Mouse (Mus musculus): ENCODE data around the gene Dbp. TPM values are rescaled to one million over a fixed set of nuclear protein-coding genes. Genes with fewer than 3 reads are reported as not detected.

The Dbp gene
- polyA plus RNA-seq, 1 experiment from 2014 or later: 2.1 TPM

DNA sequence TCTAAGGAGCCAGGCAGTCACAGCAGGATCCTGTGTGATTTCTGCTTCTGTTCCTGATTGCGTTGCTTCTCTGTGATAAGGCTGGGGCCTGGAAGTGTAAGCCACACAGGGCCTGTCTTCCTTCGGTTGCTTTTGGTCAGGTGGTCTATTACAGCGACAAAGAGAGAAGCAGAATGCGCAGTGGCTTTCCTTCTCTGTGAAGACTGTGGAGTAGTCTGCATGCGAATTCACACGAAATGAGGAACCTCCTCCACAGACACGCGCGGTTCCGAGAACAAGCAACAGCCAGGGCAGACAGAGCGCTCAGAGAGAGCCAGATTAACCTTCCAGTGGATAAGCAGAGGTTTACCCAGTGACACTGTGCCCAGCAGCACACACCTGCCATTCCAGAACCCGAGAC lies 36.4 kb downstream of the Dbp start:
- peak overlapping the region; percentile 55; the same call in 1 of the 2 replicates for H3K4me2 ChIP-seq
- DNase-seq (no peak), ATAC-seq (ENCODE audit: insufficient read depth) (no peak)
- H3K9ac ChIP-seq: no peak overlapping the region
- peak overlapping the region; percentile 28; the same call in 1 of the 2 replicates for H3K4me3 ChIP-seq (ENCODE audit: low read depth, low read length)
- WGBS: 82% methylated on average over 12 of the region's 12 CpGs
- H3K27ac ChIP-seq (ENCODE audit: low read depth): no peak overlapping the region
- no peaks in the 10 kb centered on the region for H3K4me1 ChIP-seq (ENCODE audit: insufficient read depth)
- no peaks in the 10 kb centered on the region for H3K27me3 ChIP-seq (ENCODE audit: insufficient read depth, low read length)
- TF ChIP-seq CTCF (IDR thresholded peaks at IDR 0.05; ENCODE audit: low read depth): no peak
- H3K9me3 ChIP-seq (ENCODE audit: low read depth, low read length): no peaks in the 10 kb centered on the region
- H3K36me3 ChIP-seq (ENCODE audit: insufficient read depth): no peaks in the 10 kb centered on the region

DNA sequence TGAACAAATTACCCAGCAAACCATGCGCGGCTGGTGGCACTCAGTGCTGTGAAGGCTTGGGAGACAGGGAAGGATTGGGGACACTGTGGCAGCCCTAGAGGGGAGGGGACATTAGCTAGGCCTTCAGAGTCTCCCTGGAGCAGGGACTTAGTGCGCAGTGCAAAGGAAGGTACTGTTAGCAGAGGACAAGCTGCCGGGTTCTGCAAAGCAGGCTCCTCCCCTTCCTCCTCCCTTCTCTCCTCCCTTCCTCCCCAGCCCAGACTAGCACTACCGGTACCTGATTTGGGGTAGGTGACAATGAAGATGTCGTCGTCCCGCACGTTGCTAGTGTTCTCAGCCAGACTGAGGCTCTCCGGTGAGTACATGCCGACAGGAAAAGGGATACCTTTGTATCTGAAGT lies 36.9 kb downstream of the Dbp start:
- Histone ChIP-seq H3K36me3 (ENCODE audit: insufficient read depth) (no peaks in the 10 kb centered on the region), H3K27me3 (ENCODE audit: insufficient read depth, low read length) (no peaks in the 10 kb centered on the region), H3K9me3 (ENCODE audit: low read depth, low read length) (no peaks in the 10 kb centered on the region), H3K4me3 (ENCODE audit: low read depth, low read length) (peak overlapping the region; percentile 28), H3K9ac (0 out of 2 replicates have a peak overlapping the region, but pooled peaks have one; percentile 14), H3K27ac (ENCODE audit: low read depth) (no peak overlapping the region), H3K4me1 (ENCODE audit: insufficient read depth) (no peaks in the 10 kb centered on the region), H3K4me2 (peak overlapping the region; percentile 55)
- DNase-seq: no peak
- no peak for TF ChIP-seq CTCF (IDR thresholded peaks at IDR 0.05; ENCODE audit: low read depth)
- 32% methylated on average over 11 of the region's 11 CpGs for WGBS
- no peak for ATAC-seq (ENCODE audit: insufficient read depth)

DNA sequence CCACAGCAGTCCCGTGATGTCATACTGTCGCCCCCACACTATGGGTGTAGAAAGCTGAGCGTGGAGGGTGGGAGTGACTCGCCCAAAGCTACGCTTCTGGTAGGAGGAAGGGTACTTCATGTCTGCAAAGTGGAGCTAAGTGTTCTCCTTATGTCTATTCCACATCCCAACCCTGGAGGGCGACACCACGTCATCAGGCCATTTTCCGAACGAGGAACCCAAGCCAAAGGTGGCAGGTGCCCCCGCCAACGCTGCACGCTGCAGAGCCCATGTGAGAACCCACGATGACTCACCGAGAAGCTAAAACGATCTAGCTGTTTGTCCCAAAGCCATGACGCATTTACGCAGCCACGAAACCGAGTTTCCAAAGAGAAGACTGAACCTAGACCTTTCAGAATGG lies 37.5 kb downstream of the Dbp start:
- ATAC-seq (ENCODE audit: insufficient read depth) (no peak), DNase-seq (no peak)
- H3K27ac ChIP-seq (ENCODE audit: low read depth): no peak overlapping the region
- WGBS: 29% methylated on average over 19 of the region's 19 CpGs
- TF ChIP-seq CTCF (IDR thresholded peaks at IDR 0.05; ENCODE audit: low read depth): peak; percentile 49
- H3K4me2 ChIP-seq: peak overlapping the region; percentile 55
- no peaks in the 10 kb centered on the region for H3K36me3 ChIP-seq (ENCODE audit: insufficient read depth)
- H3K4me3 ChIP-seq (ENCODE audit: low read depth, low read length): peak overlapping the region; percentile 28
- no peaks in the 10 kb centered on the region for H3K4me1 ChIP-seq (ENCODE audit: insufficient read depth)
- no peak overlapping the region for H3K9ac ChIP-seq
- H3K9me3 ChIP-seq (ENCODE audit: low read depth, low read length): no peaks in the 10 kb centered on the region
- no peaks in the 10 kb centered on the region for H3K27me3 ChIP-seq (ENCODE audit: insufficient read depth, low read length)

DNA sequence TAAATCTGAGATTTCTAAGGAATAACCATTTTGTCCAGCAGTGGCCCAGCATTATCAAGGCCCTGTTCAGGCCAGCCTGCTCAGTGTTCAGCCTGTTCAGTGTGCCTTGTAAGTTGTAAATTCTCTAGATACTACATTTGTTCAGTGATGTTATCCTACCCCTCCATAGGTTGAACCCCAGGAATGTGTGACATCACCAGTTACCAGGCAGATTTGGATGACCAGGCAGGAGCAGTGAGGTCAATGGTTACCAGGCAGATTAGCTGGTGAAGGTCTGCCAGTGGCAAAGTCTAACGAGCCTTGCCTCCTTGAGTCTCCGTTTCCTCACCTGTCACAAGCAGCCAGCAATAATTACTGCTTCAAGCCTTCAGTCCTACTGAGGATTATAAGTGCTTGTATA lies 39.5 kb downstream of the Dbp start:
- Histone ChIP-seq H3K9me3 (ENCODE audit: low read depth, low read length) (no peaks in the 10 kb centered on the region), H3K27ac (ENCODE audit: low read depth) (no peak overlapping the region), H3K4me2 (no peak overlapping the region), H3K9ac (no peak overlapping the region), H3K4me1 (ENCODE audit: insufficient read depth) (no peaks in the 10 kb centered on the region), H3K27me3 (ENCODE audit: insufficient read depth, low read length) (no peaks in the 10 kb centered on the region), H3K36me3 (ENCODE audit: insufficient read depth) (no peaks in the 10 kb centered on the region), H3K4me3 (ENCODE audit: low read depth, low read length) (no peak overlapping the region)
- TF ChIP-seq CTCF (IDR thresholded peaks at IDR 0.05; ENCODE audit: low read depth): no peak
- 33% methylated on average over 2 of the region's 2 CpGs for WGBS
- peak; percentile 85 for DNase-seq
- peak; percentile 26; the same call in 1 of the 2 replicates for ATAC-seq (ENCODE audit: insufficient read depth)

DNA sequence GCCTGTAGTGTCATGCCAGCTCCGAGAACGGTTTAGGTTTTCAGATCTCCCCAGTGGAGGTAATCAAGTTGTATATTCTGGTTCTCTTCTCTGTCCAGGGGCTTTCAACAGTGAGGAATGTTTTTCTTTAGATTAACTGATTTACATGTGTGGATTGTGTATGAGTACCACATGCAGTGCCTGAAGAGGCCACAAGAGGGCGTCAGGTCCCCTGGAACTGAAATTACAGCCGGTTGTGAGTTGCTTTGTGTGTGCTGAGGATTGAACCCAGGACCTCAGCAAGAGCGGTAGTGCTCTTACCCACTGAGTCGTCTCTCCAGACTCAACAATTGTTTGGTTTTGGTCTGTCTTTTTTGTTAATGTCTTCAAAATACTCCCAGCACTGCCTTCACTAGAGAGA lies 41.6 kb downstream of the Dbp start:
- WGBS: 63% methylated on average over 6 of the region's 6 CpGs
- no peak for DNase-seq
- peak; percentile 68 for TF ChIP-seq CTCF (IDR thresholded peaks at IDR 0.05; ENCODE audit: low read depth)

DNA sequence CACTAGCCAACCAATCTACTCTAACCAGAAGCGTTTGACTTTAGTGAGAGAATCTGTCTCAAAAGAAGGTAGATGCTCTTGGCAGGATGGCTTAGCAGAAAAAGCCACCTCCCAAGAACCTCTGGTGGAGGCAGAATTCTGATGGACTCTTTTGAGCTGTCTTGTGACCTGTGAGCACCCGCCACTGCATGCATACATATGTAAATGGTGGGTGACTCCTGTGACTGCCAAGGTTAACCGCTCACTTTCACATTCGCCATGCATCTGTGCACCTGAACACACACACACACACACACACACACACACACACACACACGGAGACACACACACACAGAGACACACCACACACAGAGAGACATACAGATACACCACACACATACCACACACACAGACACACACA lies 42.6 kb downstream of the Dbp start:
- DNase-seq (no peak), ATAC-seq (ENCODE audit: insufficient read depth) (no peak)
- Histone ChIP-seq H3K4me2 (no peak overlapping the region), H3K27me3 (ENCODE audit: insufficient read depth, low read length) (no peaks in the 10 kb centered on the region), H3K9me3 (ENCODE audit: low read depth, low read length) (no peaks in the 10 kb centered on the region), H3K27ac (ENCODE audit: low read depth) (no peak overlapping the region), H3K4me3 (ENCODE audit: low read depth, low read length) (no peak overlapping the region), H3K4me1 (ENCODE audit: insufficient read depth) (no peaks in the 10 kb centered on the region), H3K36me3 (ENCODE audit: insufficient read depth) (no peaks in the 10 kb centered on the region), H3K9ac (no peak overlapping the region)
- no peak for TF ChIP-seq CTCF (IDR thresholded peaks at IDR 0.05; ENCODE audit: low read depth)
- WGBS: 92% methylated on average over 5 of the region's 5 CpGs

More for the DNA sequence above, 41.6 kb downstream of the Dbp start:
- H3K36me3 ChIP-seq (ENCODE audit: insufficient read depth): no peaks in the 10 kb centered on the region
- H3K27ac ChIP-seq (ENCODE audit: low read depth): no peak overlapping the region
- no peaks in the 10 kb centered on the region for H3K27me3 ChIP-seq (ENCODE audit: insufficient read depth, low read length)
- no peak for ATAC-seq (ENCODE audit: insufficient read depth)
- no peak overlapping the region for H3K4me2 ChIP-seq
- H3K4me1 ChIP-seq (ENCODE audit: insufficient read depth): no peaks in the 10 kb centered on the region
- no peaks in the 10 kb centered on the region for H3K9me3 ChIP-seq (ENCODE audit: low read depth, low read length)
- no peak overlapping the region for H3K4me3 ChIP-seq (ENCODE audit: low read depth, low read length)
- no peak overlapping the region for H3K9ac ChIP-seq

DNA sequence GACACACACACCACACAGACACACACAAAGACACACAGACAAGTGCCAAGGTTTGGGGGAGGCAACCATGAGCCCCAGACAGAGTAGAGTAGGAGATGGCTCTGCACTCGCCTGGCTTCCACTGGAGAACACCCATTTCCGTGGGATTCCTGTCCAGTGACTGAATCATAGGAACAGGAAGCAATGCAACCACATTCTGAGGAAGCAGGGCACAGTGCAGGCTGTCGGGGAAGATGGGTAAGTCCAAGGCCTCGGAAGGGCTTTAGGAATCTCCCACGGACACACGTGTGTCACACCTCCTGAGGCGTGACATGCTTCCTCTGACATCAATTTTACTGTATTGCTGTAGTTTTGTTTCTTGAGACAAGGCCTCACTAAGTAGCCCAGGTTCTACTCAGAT lies 43.2 kb downstream of the Dbp start:
- ATAC-seq (ENCODE audit: insufficient read depth): no peak
- no peak overlapping the region for H3K27ac ChIP-seq (ENCODE audit: low read depth)
- H3K36me3 ChIP-seq (ENCODE audit: insufficient read depth): no peaks in the 10 kb centered on the region
- no peak for TF ChIP-seq CTCF (IDR thresholded peaks at IDR 0.05; ENCODE audit: low read depth)
- DNase-seq: no peak
- H3K9ac ChIP-seq: no peak overlapping the region
- H3K4me1 ChIP-seq (ENCODE audit: insufficient read depth): no peaks in the 10 kb centered on the region
- H3K27me3 ChIP-seq (ENCODE audit: insufficient read depth, low read length): no peaks in the 10 kb centered on the region
- no peak overlapping the region for H3K4me2 ChIP-seq
- H3K4me3 ChIP-seq (ENCODE audit: low read depth, low read length): no peak overlapping the region
- no peaks in the 10 kb centered on the region for H3K9me3 ChIP-seq (ENCODE audit: low read depth, low read length)
- WGBS: 59% methylated on average over 7 of the region's 7 CpGs

DNA sequence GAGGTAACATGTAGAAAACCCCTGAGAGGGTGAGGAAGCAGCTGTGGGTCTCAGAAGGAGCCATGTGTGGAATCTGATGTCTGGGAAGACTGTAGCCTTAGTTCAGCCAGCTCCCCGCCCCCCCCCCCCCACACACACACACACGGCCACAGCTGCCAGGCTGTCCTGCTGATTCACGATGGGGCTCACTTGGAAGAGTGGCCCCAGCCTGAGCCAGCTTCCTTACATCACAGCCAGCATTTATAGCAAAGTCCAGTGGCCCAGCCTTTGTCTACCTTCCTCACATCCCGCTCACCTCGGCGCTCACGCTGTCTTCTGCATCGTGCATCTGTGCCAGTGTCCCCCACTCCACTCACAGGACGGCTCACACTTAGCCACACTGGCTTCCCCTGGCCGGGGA lies 44.5 kb downstream of the Dbp start:
- ATAC-seq (ENCODE audit: insufficient read depth) (no peak), DNase-seq (no peak)
- Histone ChIP-seq H3K9me3 (ENCODE audit: low read depth, low read length) (no peaks in the 10 kb centered on the region), H3K4me1 (ENCODE audit: insufficient read depth) (no peaks in the 10 kb centered on the region), H3K4me3 (ENCODE audit: low read depth, low read length) (no peak overlapping the region), H3K27ac (ENCODE audit: low read depth) (no peak overlapping the region), H3K27me3 (ENCODE audit: insufficient read depth, low read length) (no peaks in the 10 kb centered on the region), H3K4me2 (no peak overlapping the region), H3K36me3 (ENCODE audit: insufficient read depth) (no peaks in the 10 kb centered on the region), H3K9ac (no peak overlapping the region)
- TF ChIP-seq CTCF (IDR thresholded peaks at IDR 0.05; ENCODE audit: low read depth): no peak
- WGBS: 25% methylated on average over 9 of the region's 10 CpGs
